Mouse (Mus musculus) adrenal gland, adult (tissue): ENCODE data around the gene Nos1ap.
A peak's percentile ranks its signal among the peaks of the same experiment; 100 is the strongest.

Experiments
- DNase-seq, 2 experiments: peaks; one replicate each; pipeline ENCODE4 v3.0.0; 2022 to 2023; ENCODE audit warnings: low spot score in 1 of 2; ENCODE audit not compliant: inconsistent age in 2 of 2

The Nos1ap gene

GRCm38 (mm10) chr1:170466099-170467009, 123.3 kb downstream of the Nos1ap start:
- DNase-seq: peak in 1 of 2 experiments; percentile 72

- DNase-seq: no peak
Observed at GRCm38 (mm10) chr1:170462140-170462539, 127.5 kb downstream of the Nos1ap start.

GRCm38 (mm10) chr1:170459896-170460602, 129.6 kb downstream of the Nos1ap start:
- peak; percentile 41 to 71 for DNase-seq

GRCm38 (mm10) chr1:170457673-170458072, 132.0 kb downstream of the Nos1ap start:
- DNase-seq: no peak

DNA sequence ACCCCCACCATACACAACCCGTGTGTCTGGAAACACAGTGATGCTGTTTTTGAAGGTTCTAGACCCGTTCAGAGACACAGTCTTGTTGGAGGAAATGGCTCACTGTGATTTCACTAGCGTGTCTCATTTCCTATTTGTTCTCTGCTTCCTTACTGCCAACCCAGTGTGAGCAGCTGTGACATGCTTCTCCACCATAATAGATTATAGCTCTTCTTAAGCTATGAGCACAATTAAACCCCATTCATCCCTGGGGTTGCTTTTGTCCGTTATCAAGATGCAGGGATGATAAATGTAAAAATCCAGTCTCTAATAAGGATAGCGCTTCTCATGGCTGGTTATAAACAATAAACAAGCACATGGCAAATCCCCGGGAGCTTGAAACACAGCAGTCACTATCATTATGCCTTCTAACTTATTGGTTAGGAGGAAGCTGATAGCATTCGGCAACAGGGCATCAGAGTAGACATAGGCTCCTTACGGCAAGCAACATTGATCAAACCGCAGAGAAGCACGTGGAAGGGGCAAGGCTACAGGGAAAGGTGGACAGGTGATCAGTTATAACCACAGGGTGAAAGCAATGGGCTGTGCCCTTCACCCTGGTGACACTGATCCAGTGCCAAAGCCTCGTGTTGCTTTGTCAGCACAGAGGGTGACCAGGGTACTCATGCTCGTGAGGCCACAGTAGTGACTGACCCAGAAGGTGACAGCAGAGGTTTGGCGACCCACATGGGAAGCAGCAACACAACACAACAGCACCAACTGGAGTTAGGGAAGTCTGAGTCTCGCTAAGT, 133.6 kb downstream of the Nos1ap start:
- no peak for DNase-seq

DNA sequence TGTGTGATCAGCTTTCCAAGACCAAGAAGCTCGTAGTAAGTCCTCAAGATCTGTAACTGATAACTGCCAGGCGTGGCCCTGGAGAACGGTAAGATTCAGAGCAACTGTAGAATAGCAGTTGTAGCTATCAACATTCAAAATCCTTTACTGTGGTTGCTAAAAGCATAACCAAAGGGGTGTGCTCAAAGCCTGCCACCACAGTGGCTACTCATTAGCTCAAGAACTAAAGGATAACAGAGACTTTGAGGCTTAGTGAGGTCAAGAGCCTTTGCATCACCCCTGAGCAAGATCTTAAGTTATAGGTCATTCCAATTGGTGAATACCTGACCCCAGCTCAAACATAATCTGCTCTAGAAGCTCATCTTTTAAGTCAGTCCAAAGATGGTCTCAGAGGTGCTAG, 134.3 kb downstream of the Nos1ap start:
- DNase-seq: no peak

DNA sequence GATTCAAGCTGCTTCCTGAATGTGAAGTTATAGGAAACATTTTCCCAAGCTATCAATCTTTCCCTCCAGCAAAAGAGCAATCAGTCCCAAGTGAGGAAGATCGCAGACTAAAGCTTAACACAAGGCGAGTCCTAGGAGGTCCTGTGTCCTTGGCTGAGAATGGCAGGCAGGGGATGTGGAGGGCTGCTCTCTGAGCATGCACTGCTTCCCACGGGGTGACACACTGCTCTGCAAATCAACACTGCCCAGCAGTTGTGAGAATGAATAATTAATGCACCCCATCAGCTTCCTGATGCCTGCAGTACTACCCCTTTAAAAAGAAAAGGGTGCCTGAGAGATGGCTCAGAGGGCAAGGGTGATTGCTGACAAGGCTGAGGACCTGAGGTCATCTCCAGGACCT, 136.2 kb downstream of the Nos1ap start:
- no peak for DNase-seq

DNA sequence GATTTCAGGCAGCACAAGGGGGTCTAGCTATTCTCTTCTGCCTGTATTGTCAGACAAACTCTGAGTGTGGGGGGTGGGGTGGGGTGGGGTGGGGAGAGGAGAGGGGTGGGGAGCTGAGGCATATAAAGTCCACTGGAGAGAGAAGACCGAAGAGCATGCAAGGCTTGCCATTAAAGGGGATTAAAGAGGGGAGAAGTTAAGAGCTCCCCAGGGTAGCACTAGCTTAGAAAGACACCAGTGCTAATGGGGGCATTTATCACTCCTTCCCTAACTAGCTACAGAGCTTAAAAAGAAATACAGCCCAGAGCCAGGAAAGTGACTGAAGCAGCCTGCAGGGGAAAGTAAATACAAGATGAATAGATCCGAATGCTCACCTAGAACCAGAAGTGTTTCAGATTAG, 141.4 kb downstream of the Nos1ap start:
- no peak for DNase-seq

GRCm38 (mm10) chr1:170445458-170445857, 144.2 kb downstream of the Nos1ap start:
- DNase-seq: no peak

GRCm38 (mm10) chr1:170440367-170440766, 149.3 kb downstream of the Nos1ap start:
- DNase-seq: no peak

DNA sequence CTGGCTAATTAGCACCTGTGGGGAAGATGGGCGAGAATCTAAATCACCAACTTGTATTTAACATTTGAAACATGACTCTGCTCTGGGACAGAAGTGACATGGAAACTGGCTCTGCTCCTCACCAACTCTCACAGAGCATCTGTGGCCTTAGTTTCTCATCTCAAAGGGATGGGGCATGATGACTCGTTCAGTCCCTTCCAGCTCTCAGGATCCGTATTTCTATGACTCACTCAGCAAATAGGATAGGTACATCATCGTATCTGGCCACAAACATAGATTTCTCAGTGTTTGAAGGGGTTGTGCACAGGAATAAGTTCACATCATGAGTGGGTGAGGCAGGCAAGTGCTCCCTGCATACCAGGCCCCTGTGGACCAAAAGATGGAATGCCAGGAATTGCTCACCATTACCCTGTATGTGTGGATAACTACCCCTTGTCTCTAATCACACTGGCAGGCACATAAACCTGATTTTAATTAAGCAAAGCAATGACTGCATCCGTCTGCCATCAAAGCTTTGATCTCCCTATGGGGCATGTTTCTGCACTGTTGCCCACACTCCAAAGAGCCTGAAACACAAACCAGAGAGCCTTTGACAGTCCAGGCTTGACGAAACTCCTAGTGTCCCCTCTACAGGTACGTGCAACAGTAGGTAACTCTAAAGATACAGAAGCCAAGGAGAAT, 151.1 kb downstream of the Nos1ap start:
- DNase-seq: no peak

DNA sequence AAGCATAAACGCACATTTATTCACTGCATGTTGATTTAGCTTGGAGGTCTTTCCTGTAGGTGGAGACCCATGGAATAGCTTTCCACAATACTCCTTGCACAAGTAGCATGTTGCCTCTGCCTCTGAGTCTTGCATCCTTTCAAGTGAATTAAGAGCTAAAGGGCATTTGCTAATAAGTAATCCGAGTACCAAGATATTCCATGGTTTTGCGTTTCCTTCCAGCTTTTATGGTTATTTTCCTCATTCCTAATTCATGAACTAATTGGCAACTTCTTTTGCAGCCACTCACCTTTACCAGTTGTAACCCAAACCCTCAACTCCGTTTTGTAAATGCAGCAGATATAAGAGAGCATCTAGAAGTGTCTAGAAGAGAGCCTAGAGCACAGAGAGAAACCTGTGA, 155.5 kb downstream of the Nos1ap start:
- no peak for DNase-seq

GRCm38 (mm10) chr1:170433661-170434060, 156.0 kb downstream of the Nos1ap start:
- DNase-seq: no peak

DNA sequence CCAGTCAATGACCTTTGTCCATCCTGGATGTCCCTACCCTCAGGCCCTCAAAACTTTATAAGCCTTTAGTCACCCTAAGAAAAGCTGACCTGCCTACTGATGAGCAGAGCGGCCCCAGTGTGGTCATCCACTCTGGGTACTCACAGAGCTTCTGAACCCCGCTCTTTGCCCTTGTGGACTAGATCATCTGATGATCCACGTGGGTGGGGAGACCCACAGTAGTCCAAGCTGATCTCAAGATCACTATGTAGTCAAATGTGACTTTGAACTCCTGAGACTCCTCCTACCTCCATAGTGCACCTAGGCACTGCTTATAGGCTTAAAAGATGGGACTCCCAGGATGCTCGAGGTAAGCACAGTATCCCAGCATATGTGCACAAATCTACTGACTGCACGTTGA, 157.4 kb downstream of the Nos1ap start:
- DNase-seq: no peak

DNA sequence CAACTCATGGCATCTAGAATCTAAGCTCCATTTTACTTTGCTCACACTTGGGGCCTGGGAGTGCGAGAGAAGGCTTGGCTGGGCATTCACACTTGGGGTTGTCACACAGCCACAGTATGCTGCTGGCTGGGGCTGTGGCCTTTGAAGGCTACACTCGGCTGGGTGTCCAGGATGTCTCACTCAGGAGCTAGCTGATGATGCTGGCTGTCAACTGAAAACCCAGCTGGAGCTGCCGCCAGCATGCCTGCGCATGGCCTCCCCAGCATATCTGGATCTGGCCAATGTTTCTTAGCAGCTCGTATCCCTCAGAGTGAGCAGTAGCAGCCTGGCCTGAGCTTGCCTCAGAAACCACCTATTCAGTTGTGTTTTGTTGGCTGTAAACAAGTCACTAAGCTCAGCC, 158.3 kb downstream of the Nos1ap start:
- no peak for DNase-seq

DNA sequence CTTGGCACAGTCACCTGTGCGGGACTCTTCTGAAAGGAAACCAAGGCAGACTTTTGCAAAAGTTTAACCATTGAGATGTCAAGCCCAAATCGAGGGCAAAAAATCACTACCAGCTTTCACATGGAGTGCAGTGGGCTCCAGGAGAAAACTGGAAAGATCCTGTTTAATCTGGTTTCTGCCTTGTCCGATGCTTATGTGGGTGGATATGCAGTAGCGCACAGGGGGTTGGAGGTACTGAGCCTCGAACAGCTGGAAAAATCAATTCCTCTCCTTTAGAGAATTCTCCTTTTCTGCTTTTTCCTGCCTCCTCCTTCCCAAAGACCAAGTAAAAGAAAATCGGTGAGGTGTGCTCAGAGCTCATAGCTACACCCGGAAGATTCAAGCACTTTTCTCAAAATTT, 159.0 kb downstream of the Nos1ap start:
- no peak for DNase-seq

DNA sequence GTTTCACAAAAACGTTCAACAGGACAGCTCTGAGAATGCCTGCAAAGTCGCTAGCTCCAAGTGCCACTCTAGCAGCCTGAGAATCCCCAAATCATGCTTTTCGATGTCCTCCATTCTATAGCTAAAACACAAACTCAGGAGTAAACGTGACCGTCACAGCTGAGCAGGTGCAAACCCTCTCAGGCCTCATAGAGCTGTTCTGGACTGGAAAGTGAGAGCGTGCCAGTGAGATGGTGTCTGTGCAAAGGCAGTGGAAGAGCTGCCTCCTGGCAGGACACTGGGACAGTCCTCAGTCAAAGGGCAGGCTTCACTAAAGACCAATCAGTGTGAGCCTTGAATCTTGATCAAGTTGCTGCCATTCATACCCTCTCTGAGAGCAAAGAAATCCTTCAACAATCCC, 160.0 kb downstream of the Nos1ap start:
- no peak for DNase-seq

- peak in 1 of 2 experiments; percentile 39 for DNase-seq
Observed at GRCm38 (mm10) chr1:170428141-170428540, 161.5 kb downstream of the Nos1ap start.

DNA sequence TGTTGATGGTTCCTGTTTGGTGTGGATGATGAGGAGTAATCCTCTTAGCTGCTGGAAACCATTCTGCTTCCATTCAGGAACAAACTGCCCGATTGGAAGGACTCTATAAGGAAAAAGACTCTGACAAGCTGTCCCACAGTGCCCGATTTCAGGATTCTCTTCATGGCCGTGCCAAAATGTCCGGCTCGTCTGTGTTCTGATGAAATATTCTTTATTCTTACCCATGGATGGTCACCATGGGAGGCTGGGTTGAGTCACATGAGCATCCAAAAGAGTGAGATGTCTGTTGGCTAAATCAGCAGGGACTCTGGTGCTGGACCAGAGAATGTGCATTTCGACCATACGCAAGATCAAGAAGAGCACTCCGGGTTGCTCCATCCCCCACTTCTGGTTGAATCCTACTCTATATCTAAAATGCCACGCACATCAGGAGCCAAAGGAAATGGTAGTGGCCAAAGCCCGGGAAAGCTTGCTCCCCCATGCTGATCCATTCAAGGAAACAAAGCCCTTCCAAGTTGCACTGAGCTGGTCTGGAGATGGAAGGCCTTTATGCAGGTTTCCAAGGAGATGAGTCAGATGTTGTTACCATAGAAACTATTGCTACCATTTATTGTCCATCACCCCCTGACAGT, 165.3 kb downstream of the Nos1ap start:
- no peak for DNase-seq

DNA sequence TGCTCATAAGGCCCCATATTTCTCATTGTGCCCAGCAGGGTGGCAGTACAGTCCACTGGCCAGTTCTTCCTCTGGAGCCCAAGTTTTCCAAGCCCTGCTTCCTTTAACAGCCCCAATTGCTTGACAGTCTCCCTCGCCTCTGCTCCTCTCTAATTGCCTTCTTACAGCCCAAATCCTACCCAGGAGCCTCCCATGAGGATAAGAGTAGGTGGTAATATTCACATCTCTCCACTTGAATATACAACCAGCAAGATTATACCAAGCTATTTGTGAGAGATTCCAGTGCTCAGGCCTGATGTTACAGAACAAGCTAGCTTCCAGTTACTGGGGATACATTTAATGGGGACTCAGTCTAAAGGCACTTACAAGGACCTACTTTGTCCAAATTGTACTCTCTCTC, 166.6 kb downstream of the Nos1ap start:
- no peak for DNase-seq
